Comparison of ENCODE assay signal across 9 mouse cellular contexts in the genomic region with DNA sequence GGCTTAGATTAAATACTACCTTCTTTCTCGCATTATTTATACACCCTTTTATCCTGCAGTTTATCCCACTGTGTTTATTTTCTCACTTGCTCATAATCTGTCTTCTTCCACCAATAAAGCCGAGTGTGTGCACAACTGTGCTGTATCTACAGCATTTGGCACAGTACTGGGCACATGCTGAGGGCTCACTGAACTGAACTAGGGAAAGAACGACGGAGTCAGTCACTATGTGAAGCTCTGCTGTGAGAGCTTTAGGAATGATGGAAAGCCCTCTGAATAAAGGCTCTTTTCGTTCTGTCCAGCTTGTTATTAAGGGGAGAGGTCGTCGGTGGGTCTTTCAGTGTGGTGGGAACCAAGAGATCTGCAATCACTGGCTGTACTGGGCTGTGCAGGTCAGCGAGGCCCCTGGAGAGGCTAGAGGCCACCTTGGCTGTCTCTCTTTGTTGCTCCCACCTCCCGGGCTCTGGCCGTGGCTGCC. TPM values are rescaled to one million over a fixed set of nuclear protein-coding genes. Genes with fewer than 3 reads are reported as not detected.
DNase-seq lines count a peak whose midpoint lies in the region; ATAC-seq and TF ChIP-seq lines count a peak whose summit lies in the region.
"Had no signal": no experiment of that assay in that cellular context is flagged by ENCODE, and none has a peak within 500 bp of the region (broad histone marks: within the 10 kb centered on the region; RNA-seq: fewer than 3 reads in every experiment).

No protein-coding gene starts in this region.

- H3K27me3 ChIP-seq in heart, embryonic 10.5 days (ENCODE audit: insufficient read depth, poor library complexity, severe bottlenecking) = 0 out of 2 replicates have a peak, but pooled peaks cover 4% of the 10 kb centered on the region
- no peaks in the 10 kb centered on the region for H3K27me3 ChIP-seq in thymus, adult 2 months (ENCODE audit: control insufficient read depth, insufficient read depth, low read length)
- no peaks in the 10 kb centered on the region for H3K27me3 ChIP-seq in limb, embryonic 14.5 days (ENCODE audit: control insufficient read depth, insufficient read depth, low read length)
- no peaks in the 10 kb centered on the region for H3K27me3 ChIP-seq in stomach, postnatal 0 days (ENCODE audit: control insufficient read depth, insufficient read depth, low read length)

- H3K4me1 ChIP-seq in heart, embryonic 10.5 days = peaks cover 6% of the 10 kb centered on the region; the same call in 1 of the 2 replicates
- H3K4me1 ChIP-seq in thymus, adult 2 months (replicated peaks; ENCODE audit: control insufficient read depth, insufficient read depth, low read length) = no peaks in the 10 kb centered on the region
- H3K4me1 ChIP-seq in limb, embryonic 14.5 days (ENCODE audit: control insufficient read depth, insufficient read depth, low read length) = no peaks in the 10 kb centered on the region
- no peaks in the 10 kb centered on the region for H3K4me1 ChIP-seq in stomach, postnatal 0 days (replicated peaks; ENCODE audit: control insufficient read depth, insufficient read depth)

- peak overlapping the region; percentile 57 for H3K4me2 ChIP-seq in limb, embryonic 14.5 days (replicated peaks; ENCODE audit: low read depth, low read length, severe bottlenecking)
- peak overlapping the region; percentile 55 for H3K4me2 ChIP-seq in stomach, postnatal 0 days (replicated peaks; ENCODE audit: low read depth)

- no peak for DNase-seq in heart, embryonic 10.5 days (ENCODE audit: low spot score)
- no peak for DNase-seq in heart, adult 8-10 months (ENCODE audit: low spot score)
- peak; percentile 1 for DNase-seq in thymus, adult 2 months
- DNase-seq in thymus, postnatal 25 days = no peak
- DNase-seq in limb, embryonic 14.5 days (ENCODE audit: low spot score) = no peak
- DNase-seq in stomach, postnatal 0 days (ENCODE audit: low spot score) = no peak
- DNase-seq in natural killer cell, adult 2 months (ENCODE audit: low spot score in 2 of 2) = no peak

- no peak for TF ChIP-seq CTCF in thymus, adult 2 months (IDR thresholded peaks at IDR 0.05; ENCODE audit: borderline replicate concordance, control insufficient read depth, extremely low read depth, insufficient read depth, low read length, poor library complexity)
- TF ChIP-seq CTCF in stomach, postnatal 0 days (IDR thresholded peaks at IDR 0.05; ENCODE audit: low read depth) = no peak

- ATAC-seq in limb, embryonic 14.5 days (ENCODE audit: low FRiP score, low read depth) = no peak
- no peak for ATAC-seq in stomach, postnatal 0 days (ENCODE audit: low FRiP score, low TSS enrichment)
- ATAC-seq in erythroid progenitor cell, adult 5-6 weeks (replicated peaks; ENCODE audit: low FRiP score, poor library complexity, severe bottlenecking) = no peak

- H3K4me3 ChIP-seq in heart, embryonic 10.5 days = peak overlapping the region; percentile 66
- H3K4me3 ChIP-seq in thymus, adult 2 months (ENCODE audit: control insufficient read depth, insufficient read depth, low read length) = peak overlapping the region; percentile 36; the same call in 1 of the 2 replicates
- peak overlapping the region; percentile 50 for H3K4me3 ChIP-seq in limb, embryonic 14.5 days (replicated peaks; ENCODE audit: low read length)
- peak overlapping the region; percentile 49 for H3K4me3 ChIP-seq in stomach, postnatal 0 days (ENCODE audit: low read depth, low read length)

- no peaks in the 10 kb centered on the region for H3K36me3 ChIP-seq in heart, embryonic 10.5 days
- H3K36me3 ChIP-seq in thymus, adult 2 months (ENCODE audit: control insufficient read depth, insufficient read depth, low read length) = no peaks in the 10 kb centered on the region
- H3K36me3 ChIP-seq in limb, embryonic 14.5 days (ENCODE audit: control insufficient read depth, insufficient read depth, low read length) = no peaks in the 10 kb centered on the region
- no peaks in the 10 kb centered on the region for H3K36me3 ChIP-seq in stomach, postnatal 0 days (ENCODE audit: control insufficient read depth, insufficient read depth, low read length)
- H3K36me3 ChIP-seq: G1E had no signal

- peak overlapping the region; percentile 92 for H3K27ac ChIP-seq in heart, embryonic 10.5 days
- H3K27ac ChIP-seq in thymus, adult 2 months (ENCODE audit: control insufficient read depth, insufficient read depth, low read length) = no peak overlapping the region
- H3K27ac ChIP-seq in limb, embryonic 14.5 days (replicated peaks; ENCODE audit: low read depth, low read length) = peak overlapping the region; percentile 48; the same call in 1 of the 2 replicates
- H3K27ac ChIP-seq in stomach, postnatal 0 days (replicated peaks) = peak overlapping the region; percentile 63

- TF ChIP-seq EP300 in stomach, postnatal 0 days (optimal IDR thresholded peaks at IDR 0.05) = no peak

- no peaks in the 10 kb centered on the region for H3K9me3 ChIP-seq in heart, embryonic 10.5 days
- no peaks in the 10 kb centered on the region for H3K9me3 ChIP-seq in limb, embryonic 14.5 days (ENCODE audit: control insufficient read depth, low read length)
- H3K9me3 ChIP-seq in stomach, postnatal 0 days (ENCODE audit: control insufficient read depth, low read length) = no peaks in the 10 kb centered on the region
- H3K9me3 ChIP-seq: G1E had no signal

- H3K9ac ChIP-seq in limb, embryonic 14.5 days (ENCODE audit: low read depth, low read length, severe bottlenecking) = peak overlapping the region; percentile 55
- H3K9ac ChIP-seq in stomach, postnatal 0 days (ENCODE audit: low read length) = peak overlapping the region; percentile 64

- TF ChIP-seq POLR2A in thymus, adult 2 months (IDR thresholded peaks at IDR 0.05; ENCODE audit: control insufficient read depth, extremely low read depth, insufficient read depth, low read length, poor library complexity) = no peak
- TF ChIP-seq POLR2A in limb, embryonic 14.5 days (IDR thresholded peaks at IDR 0.05; ENCODE audit: borderline replicate concordance, extremely low read depth, insufficient read depth, insufficient read length) = no peak

- 21% methylated on average over 10 of the region's 10 CpGs for WGBS in heart, embryonic 10.5 days
- 20% methylated on average over 10 of the region's 10 CpGs for WGBS in thymus, adult 2 months
- 28% methylated on average over 8 of the region's 10 CpGs for WGBS in limb, embryonic 14.5 days
- 18% methylated on average over 10 of the region's 10 CpGs for WGBS in stomach, postnatal 0 days

RNA-seq across cellular contexts. Expression of gene Fhl1, which starts 0.7 kb away (rescaled TPM):
- 107 and 130 TPM in 2 replicates for polyA plus RNA-seq in heart, embryonic 10.5 days (2016; fragmentation: Nextera tagmentation; extraction: Ambion mirVana)
- total RNA-seq in heart, adult 8-10 months (2022) = 100 to 1,000 TPM; 107 to 153 (median 139) TPM
- 11.5 and 20.6 TPM in 2 replicates for polyA plus RNA-seq in thymus, adult 2 months (2012; rRNA removed)
- polyA plus RNA-seq in limb, embryonic 14.5 days (2012; rRNA removed) = 179 and 191 TPM in 2 replicates
- polyA plus RNA-seq in limb, embryonic 14.5 days (2014; fragmentation: Nextera tagmentation; extraction: Ambion mirVana) = 139 and 167 TPM in 2 replicates
- 386 and 394 TPM in 2 replicates for polyA plus RNA-seq in stomach, postnatal 0 days (2015; fragmentation: Nextera tagmentation; extraction: Ambion mirVana)
- total RNA-seq in erythroid progenitor cell, adult 5-6 weeks (2015; ENCODE audit: low replicate concordance) = 4.2 TPM in 1 of 2 replicates, not detected in the other
- total RNA-seq in erythroid progenitor cell, adult 5-6 weeks (2017; ENCODE audit: low replicate concordance) = 1.5 TPM in 1 of 2 replicates, not detected in the other
- polyA plus RNA-seq: G1E had no signal
